Mouse (Mus musculus) left cerebral cortex, adult 2 months (tissue): ENCODE results near the gene Mcm2. TPM values are rescaled to one million over a fixed set of nuclear protein-coding genes. Genes with fewer than 3 reads are reported as not detected.

Experiments
- DNase-seq, 2 experiments: peaks; one replicate each; pipeline ENCODE4 v3.0.0; 2021 to 2022; ENCODE audit warnings: low spot score in 2 of 2, mixed read lengths in 1 of 2; ENCODE audit errors: extremely low spot score in 1 of 2
- H3K27ac ChIP-seq: fragments of 200-600 bp; 2 replicates; pipeline ENCODE4 v1.8.1; 2022
- H3K4me3 ChIP-seq: fragments of 200-600 bp; 2 replicates; pipeline ENCODE4 v1.8.1; 2022
- CTCF ChIP-seq: fragments of 200-600 bp; IDR thresholded peaks from 2 replicates; pipeline ENCODE4 v1.8.1; 2022; ENCODE audit warnings: antibody characterized with exemption, mild to moderate bottlenecking, moderate library complexity
- intact Hi-C: fragments of 180-260 bp; cut with DNase I; formaldehyde crosslinking; loops from one replicate; pipeline ENCODE4 v1.15.1; 2025
- total RNA-seq, 2 experiments: library from RNA; stranded (reverse); gene quantifications; 2 replicates each; pipeline ENCODE4 v1.2.3; 2021

The Mcm2 gene
- total RNA-seq, 2 experiments from 2014 or later: 2.1 to 4.5 TPM

GRCm38 (mm10) chr6:88903708-88904107 is 5.1 kb upstream of the Mcm2 start:
- intact Hi-C loops: no loop called here
- DNase-seq: no peak
- TF ChIP-seq CTCF: no peak
- H3K27ac ChIP-seq: no peak overlapping the region
- peak overlapping the region; percentile 62; the same call in 1 of the 2 replicates for H3K4me3 ChIP-seq

- peak; percentile 89 to 92 for DNase-seq
- Histone ChIP-seq H3K4me3 (peak within 1 kb of the TSS; percentile 62), H3K27ac (peak within 1 kb of the TSS; percentile 82)
- intact Hi-C loops: no loop called here
- peak; percentile 28 for TF ChIP-seq CTCF
Measured at GRCm38 (mm10) chr6:88901947-88902820, 3.6 kb upstream of the Mcm2 start, which contains the start of gene Tpra1. Tpra1 (plus strand) TSS chr6:88902251.

GRCm38 (mm10) chr6:88901471-88901870 is 2.9 kb upstream of the Mcm2 start:
- Histone ChIP-seq H3K27ac (peak overlapping the region; percentile 54), H3K4me3 (peak overlapping the region; percentile 62)
- intact Hi-C loops: no loop called here
- no peak for TF ChIP-seq CTCF
- DNase-seq: no peak

- Histone ChIP-seq H3K4me3 (no peak overlapping the region), H3K27ac (no peak overlapping the region)
- no peak for TF ChIP-seq CTCF
- intact Hi-C loops: no loop called here
- DNase-seq: no peak
Measured at GRCm38 (mm10) chr6:88899628-88900027, 1.0 kb upstream of the Mcm2 start.

- no peak for DNase-seq
- peak overlapping the region; percentile 54 for H3K4me3 ChIP-seq
- no peak for TF ChIP-seq CTCF
- H3K27ac ChIP-seq: no peak overlapping the region
- intact Hi-C loops: no loop called here
Measured at GRCm38 (mm10) chr6:88899086-88899485, 506 bp upstream of the Mcm2 start.

- intact Hi-C loops: no loop called here
Measured at GRCm38 (mm10) chr6:88897246-88897645, 1.3 kb downstream of the Mcm2 start.

GRCm38 (mm10) chr6:88895943-88896342 is 2.6 kb downstream of the Mcm2 start:
- intact Hi-C loops: no loop called here
- no peak overlapping the region for H3K27ac ChIP-seq
- DNase-seq: no peak
- H3K4me3 ChIP-seq: no peak overlapping the region
- no peak; the same call in 1 of the 2 replicates for TF ChIP-seq CTCF

More at GRCm38 (mm10) chr6:88897246-88897645, 1.3 kb downstream of the Mcm2 start:
- no peak for TF ChIP-seq CTCF
- DNase-seq: no peak
- Histone ChIP-seq H3K27ac (no peak overlapping the region), H3K4me3 (no peak overlapping the region)

GRCm38 (mm10) chr6:88893559-88893958 is 5.0 kb downstream of the Mcm2 start:
- H3K4me3 ChIP-seq: no peak overlapping the region
- H3K27ac ChIP-seq: no peak overlapping the region
- intact Hi-C loops: loop anchor here (2.0 to 5.0 kb wide), 2 partner anchors 343 to 781 kb away; no protein-coding TSS in a partner anchor
- peak; percentile 55 to 71 for DNase-seq
- peak; percentile 86 for TF ChIP-seq CTCF

- DNase-seq: no peak
- H3K27ac ChIP-seq: no peak overlapping the region
- intact Hi-C loops: loop anchor here (5.0 kb wide), 1 partner anchor 779 kb away; no protein-coding TSS in a partner anchor
- no peak overlapping the region for H3K4me3 ChIP-seq
- TF ChIP-seq CTCF: no peak
Measured at GRCm38 (mm10) chr6:88890832-88891231, 7.7 kb downstream of the Mcm2 start.

GRCm38 (mm10) chr6:88889410-88890042 is 9.1 kb downstream of the Mcm2 start:
- no peak overlapping the region for H3K27ac ChIP-seq
- intact Hi-C loops: loop anchor here (5.0 kb wide), 1 partner anchor 777 kb away; no protein-coding TSS in a partner anchor
- no peak overlapping the region for H3K4me3 ChIP-seq
- no peak for DNase-seq
- no peak for TF ChIP-seq CTCF

- intact Hi-C loops: no loop called here
- no peak for TF ChIP-seq CTCF
- no peak overlapping the region for H3K27ac ChIP-seq
Measured at GRCm38 (mm10) chr6:88886417-88886967, 12.1 kb downstream of the Mcm2 start.

More at GRCm38 (mm10) chr6:88886417-88886967, 12.1 kb downstream of the Mcm2 start:
- H3K4me3 ChIP-seq: no peak overlapping the region
- DNase-seq: no peak
